Mouse (Mus musculus) right cerebral cortex, postnatal 36 days (tissue): Measurements from ENCODE around the gene A930018P22Rik.

Experiments used
- DNase-seq, 2 experiments: peaks; one replicate each; pipeline ENCODE4 v3.0.0; 2022; ENCODE audit warnings: low spot score in 2 of 2, mixed read lengths in 1 of 2

Gene A930018P22Rik

DNA sequence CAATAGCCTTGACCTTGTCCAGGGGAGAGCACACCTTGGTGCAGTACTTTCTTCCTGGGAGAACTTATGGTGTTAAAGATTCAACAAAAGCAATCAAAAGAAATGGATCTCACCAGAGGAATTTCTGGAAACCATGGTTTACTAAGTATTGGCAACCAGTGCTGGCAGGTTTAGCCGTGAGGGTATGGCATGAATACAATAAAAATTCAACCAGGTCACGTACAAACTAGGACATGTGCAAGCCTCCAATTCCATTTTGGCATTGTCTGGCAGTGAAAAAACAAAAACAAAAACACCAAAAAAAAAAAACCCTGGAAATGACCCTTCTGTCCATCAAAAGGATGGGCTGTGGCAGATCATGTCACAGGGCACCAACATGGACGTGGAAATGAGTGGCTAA lies 31.3 kb downstream of the A930018P22Rik start:
- DNase-seq, result no peak

DNA sequence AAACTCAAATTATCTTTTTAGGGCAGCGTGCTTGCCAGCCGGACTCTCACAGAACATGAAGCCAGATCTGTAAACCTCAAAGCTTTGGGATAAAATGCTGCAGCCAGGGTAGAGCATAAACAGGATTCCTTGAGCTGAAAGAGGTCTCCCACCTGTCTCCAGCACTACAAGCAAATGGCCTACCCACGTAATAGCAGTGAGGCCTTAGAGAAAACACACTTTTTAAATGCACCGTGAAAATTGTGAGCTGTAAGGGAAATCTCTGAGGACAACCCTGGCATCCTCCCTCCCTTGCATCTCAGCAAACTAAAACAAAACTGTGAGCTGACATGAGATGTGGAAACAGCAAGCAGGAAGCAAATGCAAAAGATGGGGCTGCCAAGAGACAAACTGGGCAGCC lies 35.3 kb downstream of the A930018P22Rik start:
- DNase-seq, result no peak

DNA sequence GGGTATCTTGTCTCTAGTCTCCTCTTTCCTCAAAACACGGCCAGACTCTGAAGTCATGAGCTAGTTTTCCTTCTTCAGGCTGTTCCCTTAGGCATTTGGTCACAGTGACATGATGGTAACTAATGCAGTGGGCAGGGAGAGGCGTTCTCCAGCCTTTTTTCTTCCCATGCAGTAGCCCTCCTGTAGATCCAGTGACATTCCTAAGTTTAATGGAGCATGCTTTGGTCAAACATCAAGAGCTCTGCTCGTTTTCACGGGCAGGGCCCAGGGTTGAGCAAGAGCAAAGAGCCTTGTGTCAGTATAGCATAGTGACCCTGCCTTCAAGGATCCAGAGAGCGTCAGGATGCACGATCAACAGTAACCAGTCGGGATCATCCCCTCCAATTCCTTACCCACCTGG lies 40.8 kb downstream of the A930018P22Rik start:
- DNase-seq, result no peak

DNA sequence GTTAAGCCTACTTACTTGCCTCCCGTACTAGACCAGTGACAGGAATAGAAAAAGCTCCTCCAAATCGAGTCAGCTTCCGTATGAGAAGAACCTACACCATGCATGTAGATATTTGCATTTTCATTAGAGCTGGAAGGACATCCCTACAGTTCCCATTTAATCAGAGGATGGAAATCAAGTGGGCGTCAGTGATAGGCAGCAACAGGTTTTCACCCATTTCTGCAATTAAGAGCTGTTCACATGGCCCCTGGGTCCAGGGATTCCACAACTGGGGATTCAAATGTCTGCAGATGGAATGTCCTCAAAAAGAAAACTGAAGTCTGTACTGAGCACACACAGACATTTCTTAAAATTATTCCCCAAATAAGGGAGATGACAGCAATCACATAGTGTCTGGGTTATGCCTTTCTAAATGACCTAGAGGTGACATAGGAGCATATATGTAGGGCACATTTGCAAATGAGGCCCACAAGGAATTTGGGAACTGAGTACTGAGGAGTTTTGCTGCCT lies 41.5 kb downstream of the A930018P22Rik start:
- DNase-seq, result no peak

DNA sequence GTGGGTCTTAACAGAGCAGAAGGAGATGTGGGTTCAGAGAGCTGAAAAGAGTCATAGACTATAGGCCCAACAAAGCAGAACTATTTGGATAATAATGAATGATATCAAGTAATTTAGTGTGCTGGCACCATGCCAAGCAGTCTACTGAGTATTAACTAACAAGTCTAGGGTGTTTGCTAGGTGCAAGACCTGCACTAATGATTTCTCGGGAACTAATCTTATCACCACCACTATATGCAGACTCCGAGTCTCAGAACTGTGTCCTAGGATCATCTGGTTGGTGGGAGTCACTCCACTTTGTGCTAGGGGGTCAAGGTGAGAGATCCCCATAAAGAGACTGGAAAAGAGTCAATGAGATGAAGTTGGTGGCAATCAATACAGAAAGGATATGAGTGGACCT lies 43.1 kb downstream of the A930018P22Rik start:
- DNase-seq, result no peak

DNA sequence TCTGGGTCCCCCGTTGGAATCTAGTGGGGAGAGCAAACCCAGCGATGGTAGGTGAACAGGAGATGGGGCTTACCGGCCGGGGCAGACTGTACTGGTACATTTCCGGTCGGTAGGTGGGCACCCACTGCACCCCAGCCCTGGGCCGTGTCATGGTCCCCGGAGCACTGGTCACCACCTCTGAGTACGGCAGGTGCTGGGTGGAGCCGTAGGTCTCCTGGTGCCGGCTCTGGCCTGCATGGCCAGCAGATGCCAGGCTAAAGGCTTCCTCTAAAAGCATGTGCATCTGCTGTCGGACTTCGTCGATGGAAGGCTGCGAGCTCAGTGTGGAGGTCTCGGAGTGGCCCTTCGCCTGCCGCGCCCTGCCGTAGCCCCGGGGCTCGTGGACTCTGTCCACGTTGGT lies 45.2 kb downstream of the A930018P22Rik start:
- DNase-seq, result no peak

DNA sequence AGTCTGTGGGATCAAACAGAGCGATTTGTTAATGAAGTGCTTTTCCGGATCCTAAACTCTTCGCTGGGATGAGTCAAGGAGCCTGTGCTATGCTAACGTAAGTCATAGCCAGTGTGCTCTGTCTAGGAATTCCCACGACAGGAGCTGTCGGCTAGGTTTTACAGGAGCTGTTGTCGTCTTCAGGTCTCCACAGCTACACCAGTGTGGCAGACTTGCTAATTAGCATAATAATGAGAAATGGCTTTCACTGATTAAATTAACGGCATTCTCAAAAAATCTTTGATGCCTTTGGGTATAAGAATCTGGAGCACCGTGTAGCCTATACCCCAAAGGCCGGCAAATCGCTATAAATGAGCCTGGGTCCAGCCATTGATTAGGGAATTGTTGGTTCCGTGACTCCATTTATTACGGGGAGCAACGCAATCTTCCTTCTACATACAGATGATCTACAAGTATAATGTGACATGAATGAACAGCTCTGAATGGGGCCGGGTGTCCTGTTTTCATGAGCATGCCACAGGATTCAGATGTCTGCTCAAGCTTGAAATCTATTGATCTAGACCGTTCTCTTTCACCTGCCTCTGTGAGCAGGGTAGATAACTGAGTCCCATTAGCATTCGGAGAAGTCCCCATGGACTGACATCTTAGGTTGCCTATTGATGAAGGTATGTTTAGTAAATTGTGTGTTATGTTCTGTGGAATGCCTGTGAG lies 45.8 kb downstream of the A930018P22Rik start:
- DNase-seq, result no peak

DNA sequence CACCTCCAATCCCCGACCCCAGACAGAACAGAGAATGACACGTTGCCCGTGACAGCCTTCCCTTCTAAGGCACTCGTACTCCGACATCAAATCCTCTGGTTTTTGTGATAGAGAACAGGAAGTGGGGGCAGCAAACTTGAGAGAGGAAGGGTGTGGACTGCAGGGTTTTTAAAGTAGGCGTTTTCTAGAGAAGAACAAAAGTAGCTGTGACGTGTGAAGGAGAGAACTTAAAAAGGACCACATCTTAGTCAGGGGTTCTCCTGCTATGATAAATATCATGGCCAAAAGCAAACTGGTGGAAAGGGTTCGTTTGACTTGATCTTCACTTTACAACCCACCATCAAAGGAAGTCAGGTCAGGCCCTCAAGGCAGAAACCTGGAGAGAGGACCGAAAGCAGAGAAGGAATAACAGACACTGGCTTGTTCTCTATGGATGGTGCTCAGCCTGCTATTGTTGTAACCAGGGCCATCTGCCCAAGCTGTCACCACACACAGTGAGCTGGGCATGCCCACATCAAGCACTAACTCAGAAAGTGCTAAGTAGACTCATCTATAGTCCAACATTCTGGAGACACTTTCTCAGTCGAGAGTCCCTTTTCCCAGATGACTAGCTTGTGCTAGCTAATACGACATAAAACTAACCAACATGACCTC lies 50.3 kb downstream of the A930018P22Rik start:
- DNase-seq, result no peak

DNA sequence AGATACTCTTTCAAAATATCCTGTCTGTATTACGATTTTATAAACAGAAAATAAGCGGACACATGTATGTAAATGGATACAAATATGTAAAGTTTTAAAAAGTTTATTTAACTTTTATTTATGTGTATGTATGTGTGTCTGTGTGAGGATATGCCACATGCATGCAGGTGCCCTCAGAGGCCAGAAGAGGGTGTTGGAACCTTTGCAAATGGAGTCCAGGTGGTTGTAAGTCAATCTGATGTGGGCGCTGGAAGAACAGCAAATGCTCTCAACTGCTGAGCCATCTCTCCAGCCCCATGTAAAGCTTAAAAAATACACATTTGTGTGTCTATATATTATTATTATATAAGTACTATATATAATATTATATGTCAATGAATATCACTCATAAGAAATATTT lies 50.9 kb downstream of the A930018P22Rik start:
- no peak for DNase-seq
